ENCODE assay signal across 28 mouse cellular contexts in the genomic region with DNA sequence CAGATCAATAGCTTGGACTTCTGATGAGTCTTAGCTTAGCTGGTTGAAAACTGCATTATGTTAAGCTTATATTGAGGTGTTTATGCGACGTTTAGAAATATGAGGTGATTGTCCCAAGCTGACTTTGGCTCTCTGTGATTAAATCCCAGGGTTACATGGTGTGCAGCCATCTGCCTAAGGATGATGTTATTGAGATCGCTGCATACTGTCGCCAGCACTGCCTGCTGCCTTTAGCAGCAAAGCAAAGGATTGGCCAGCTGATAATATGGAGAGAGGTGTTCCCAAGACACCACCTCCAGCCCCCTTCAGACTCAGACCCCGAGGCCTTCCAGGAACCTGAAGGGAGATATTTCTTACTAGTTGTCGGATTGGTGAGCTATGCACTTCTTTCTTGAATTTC. TPM values are rescaled to one million over a fixed set of nuclear protein-coding genes. Genes with fewer than 3 reads are reported as not detected.
DNase-seq lines count a peak whose midpoint lies in the region; ATAC-seq and TF ChIP-seq lines count a peak whose summit lies in the region.
"Had no signal": no experiment of that assay in that cellular context is flagged by ENCODE, and none has a peak within 500 bp of the region (broad histone marks: within the 10 kb centered on the region; RNA-seq: fewer than 3 reads in every experiment).

No protein-coding gene starts in this region.

- H3K27ac ChIP-seq in hindbrain, postnatal 0 days = no peak overlapping the region
- no peak overlapping the region for H3K27ac ChIP-seq in hindbrain, embryonic 12.5 days
- H3K27ac ChIP-seq: embryonic facial prominence, embryonic 10.5 days; forebrain, embryonic 10.5 days; heart, embryonic 15.5 days; kidney, embryonic 15.5 days; limb, embryonic 13.5 days; liver, embryonic 12.5 days; stomach, embryonic 15.5 days had no signal

- H3K9ac ChIP-seq in hindbrain, postnatal 0 days (replicated peaks; ENCODE audit: low read length) = no peak overlapping the region
- H3K9ac ChIP-seq in hindbrain, embryonic 12.5 days = no peak overlapping the region
- H3K9ac ChIP-seq: heart, embryonic 15.5 days; kidney, embryonic 15.5 days; limb, embryonic 13.5 days; liver, embryonic 12.5 days; stomach, embryonic 15.5 days had no signal

- H3K4me3 ChIP-seq in hindbrain, postnatal 0 days (ENCODE audit: low read length) = no peak overlapping the region
- no peak overlapping the region for H3K4me3 ChIP-seq in hindbrain, embryonic 12.5 days
- H3K4me3 ChIP-seq: embryonic facial prominence, embryonic 10.5 days; forebrain, embryonic 10.5 days; heart, embryonic 15.5 days; kidney, embryonic 15.5 days; limb, embryonic 13.5 days; liver, embryonic 12.5 days; stomach, embryonic 15.5 days had no signal

- H3K36me3 ChIP-seq in hindbrain, postnatal 0 days (ENCODE audit: insufficient read depth, low read length) = no peaks in the 10 kb centered on the region
- peaks cover 3% of the 10 kb centered on the region for H3K36me3 ChIP-seq in hindbrain, embryonic 12.5 days
- H3K36me3 ChIP-seq: heart, embryonic 15.5 days; liver, embryonic 12.5 days; stomach, embryonic 15.5 days had no signal

- WGBS in hindbrain, postnatal 0 days = 57% methylated on average over 6 of the region's 6 CpGs
- WGBS in hindbrain, embryonic 12.5 days = 90% methylated on average over 6 of the region's 6 CpGs

- H3K27me3 ChIP-seq in hindbrain, postnatal 0 days (ENCODE audit: insufficient read depth, low read length) = no peaks in the 10 kb centered on the region
- H3K27me3 ChIP-seq in hindbrain, embryonic 12.5 days = no peaks in the 10 kb centered on the region
- H3K27me3 ChIP-seq: heart, embryonic 15.5 days; kidney, embryonic 15.5 days; limb, embryonic 13.5 days; liver, embryonic 12.5 days; stomach, embryonic 15.5 days had no signal

- DNase-seq in hindbrain, postnatal 0 days (ENCODE audit: low spot score) = peak; percentile 48
- peak; percentile 36 for DNase-seq in cerebellum, adult 11 months
- DNase-seq in cerebellum, adult 8-10 months = peak; percentile 46
- peak; percentile 60 to 67 for DNase-seq in cerebellum, postnatal 36 days
- no peak for DNase-seq in testis, postnatal 10 days (ENCODE audit: low spot score)
- no peak for DNase-seq in lung, postnatal 4 days
- DNase-seq: adrenal gland, postnatal 36 days; gastrocnemius, postnatal 25 days; heart, postnatal 4 days; kidney, postnatal 36 days; layer of hippocampus, postnatal 36 days; lung, adult 2 months; lung, postnatal 14 days; thymus, adult 2 months had no signal

- no peaks in the 10 kb centered on the region for H3K4me1 ChIP-seq in hindbrain, postnatal 0 days (ENCODE audit: insufficient read depth, low read length)
- peaks cover 11% of the 10 kb centered on the region for H3K4me1 ChIP-seq in hindbrain, embryonic 12.5 days
- H3K4me1 ChIP-seq: kidney, embryonic 15.5 days; stomach, embryonic 15.5 days had no signal

- H3K9me3 ChIP-seq in hindbrain, postnatal 0 days (ENCODE audit: low read length) = no peaks in the 10 kb centered on the region
- no peaks in the 10 kb centered on the region for H3K9me3 ChIP-seq in hindbrain, embryonic 12.5 days (replicated peaks)
- H3K9me3 ChIP-seq: embryonic facial prominence, embryonic 10.5 days; forebrain, embryonic 10.5 days; heart, embryonic 15.5 days; kidney, embryonic 15.5 days; limb, embryonic 13.5 days; liver, embryonic 12.5 days; stomach, embryonic 15.5 days had no signal

- TF ChIP-seq CTCF in hindbrain, postnatal 0 days (IDR thresholded peaks at IDR 0.05; ENCODE audit: low read depth) = no peak

- 0 out of 2 replicates have a peak, but pooled peaks have one; percentile 61 for ATAC-seq in hindbrain, postnatal 0 days
- no peak for ATAC-seq in hindbrain, embryonic 12.5 days (ENCODE audit: low FRiP score)
- ATAC-seq: forebrain, embryonic 16.5 days; intestine, postnatal 0 days; liver, embryonic 12.5 days had no signal

- no peak overlapping the region for H3K4me2 ChIP-seq in hindbrain, postnatal 0 days (ENCODE audit: low read depth, low read length)
- no peak overlapping the region for H3K4me2 ChIP-seq in hindbrain, embryonic 12.5 days (replicated peaks)
- H3K4me2 ChIP-seq: heart, embryonic 15.5 days; kidney, embryonic 15.5 days; limb, embryonic 13.5 days; liver, embryonic 12.5 days; stomach, embryonic 15.5 days had no signal

RNA-seq across cellular contexts. Expression of a gene that starts 17.1 kb away (rescaled TPM):
- total RNA-seq in hindbrain, postnatal 0 days (2014; rRNA removed) = 0.05 TPM in 1 of 2 replicates, not detected in the other
- polyA plus RNA-seq in hindbrain, postnatal 0 days (2015; fragmentation: Nextera tagmentation; extraction: Ambion mirVana) = 0.28 and 0.43 TPM in 2 replicates
- polyA plus RNA-seq in hindbrain, embryonic 12.5 days (2016; fragmentation: Nextera tagmentation; extraction: Ambion mirVana) = 0.39 and 0.46 TPM in 2 replicates
- total RNA-seq: adrenal gland, postnatal 36 days; gastrocnemius, postnatal 25 days; left cerebral cortex, postnatal 14 days; megakaryocyte, adult 5-6 weeks; monocyte, adult 5-6 weeks; neutrophil, adult 5-6 weeks had no signal
- polyA plus RNA-seq: embryonic facial prominence, embryonic 10.5 days; intestine, postnatal 0 days had no signal

RNA-seq across cellular contexts. Expression of a gene that starts 52.7 kb away (rescaled TPM):
- total RNA-seq in hindbrain, postnatal 0 days (2014; rRNA removed) = 28.5 and 54.8 TPM in 2 replicates
- polyA plus RNA-seq in hindbrain, postnatal 0 days (2015; fragmentation: Nextera tagmentation; extraction: Ambion mirVana) = 56.6 TPM in 2 replicates
- 62.1 and 64.8 TPM in 2 replicates for polyA plus RNA-seq in hindbrain, embryonic 12.5 days (2016; fragmentation: Nextera tagmentation; extraction: Ambion mirVana)

Comparison
In these comparisons a context has a peak if more than half of its experiments do, and no peak if none do; other contexts are left out.
1. DNase-seq: peak in hindbrain, postnatal 0 days (single experiment), cerebellum, adult 11 months (single experiment), cerebellum, adult 8-10 months (single experiment) and cerebellum, postnatal 36 days (2 of 2); none in testis, postnatal 10 days (single experiment) and lung, postnatal 4 days (0 of 2).